Mouse (Mus musculus) layer of hippocampus, adult 2 months (tissue): ENCODE measurements at regions not wholly inside any gene's neighbourhood (a gene's known extent, or its start where the extent isn't known, plus 50 kb on each side); places are given as distances from the start of the nearest gene placed in this dataset.
A peak's percentile ranks its signal among the peaks of the same experiment; 100 is the strongest.
"Not testable (repeated sequence)": the region's sequence is repeated elsewhere in the genome, so short reads cannot be mapped to it uniquely, and the experiment has no call there.

Experiments used
- DNase-seq, 2 experiments: peaks; one replicate each; pipeline ENCODE4 v3.0.0; 2022; ENCODE audit warnings: low spot score in 2 of 2
- H3K27ac ChIP-seq: fragments of 200-600 bp; 2 replicates; pipeline ENCODE4 v1.8.1; 2022
- H3K4me3 ChIP-seq: fragments of 200-600 bp; 2 replicates; pipeline ENCODE4 v1.8.1; 2022; ENCODE audit warnings: mild to moderate bottlenecking
- CTCF ChIP-seq: fragments of 200-600 bp; conservative IDR thresholded peaks from 2 replicates; pipeline ENCODE4 v1.8.1; 2022; ENCODE audit warnings: antibody characterized with exemption, mild to moderate bottlenecking, moderate library complexity

GRCm38 (mm10) chr6:18566934-18567333 is 52.3 kb upstream of the Cttnbp2 start:
- DNase-seq, H3K4me3 ChIP-seq, H3K27ac ChIP-seq: not testable (repeated sequence)

GRCm38 (mm10) chr6:18569221-18569620 is 54.6 kb upstream of the Cttnbp2 start:
- H3K27ac ChIP-seq: no peak overlapping the region
- no peak for DNase-seq
- H3K4me3 ChIP-seq: no peak overlapping the region
- no peak for TF ChIP-seq CTCF

- no peak for TF ChIP-seq CTCF
- H3K4me3 ChIP-seq: no peak overlapping the region
- DNase-seq: no peak
- no peak overlapping the region for H3K27ac ChIP-seq
Measured at GRCm38 (mm10) chr6:18578501-18578900, 63.9 kb upstream of the Cttnbp2 start.

- TF ChIP-seq CTCF: no peak
- Histone ChIP-seq H3K27ac (no peak overlapping the region), H3K4me3 (no peak overlapping the region)
- DNase-seq: no peak
Measured at GRCm38 (mm10) chr6:18589436-18589835, 74.8 kb upstream of the Cttnbp2 start.

GRCm38 (mm10) chr6:18596680-18597079 is 82.0 kb upstream of the Cttnbp2 start:
- no peak overlapping the region for H3K27ac ChIP-seq
- no peak for DNase-seq
- TF ChIP-seq CTCF: no peak
- no peak overlapping the region for H3K4me3 ChIP-seq

- Histone ChIP-seq H3K4me3 (no peak overlapping the region), H3K27ac (no peak overlapping the region)
- DNase-seq: no peak
- no peak for TF ChIP-seq CTCF
Measured at GRCm38 (mm10) chr6:18599626-18600025, 85.0 kb upstream of the Cttnbp2 start.

- no peak for TF ChIP-seq CTCF
- Histone ChIP-seq H3K27ac (no peak overlapping the region), H3K4me3 (no peak overlapping the region)
- DNase-seq: no peak
Measured at GRCm38 (mm10) chr6:18601926-18602325, 87.3 kb upstream of the Cttnbp2 start.

- peak; percentile 19 to 38 for DNase-seq
- no peak overlapping the region for H3K4me3 ChIP-seq
- peak overlapping the region; percentile 84 for H3K27ac ChIP-seq
- TF ChIP-seq CTCF: no peak
Measured at GRCm38 (mm10) chr6:18621372-18622262, 107.0 kb upstream of the Cttnbp2 start.

- Histone ChIP-seq H3K4me3 (no peak overlapping the region), H3K27ac (peak overlapping the region; percentile 23; the same call in 1 of the 2 replicates)
- TF ChIP-seq CTCF: no peak
- no peak for DNase-seq
Measured at GRCm38 (mm10) chr6:18628591-18628990, 113.9 kb upstream of the Cttnbp2 start.

- peak; percentile 51 to 74 for DNase-seq
- Histone ChIP-seq H3K4me3 (no peak overlapping the region), H3K27ac (peak overlapping the region; percentile 87)
- no peak for TF ChIP-seq CTCF
Measured at GRCm38 (mm10) chr6:18633540-18634200, 119.0 kb upstream of the Cttnbp2 start.

- H3K4me3 ChIP-seq: no peak overlapping the region
- peak; percentile 60 to 76 for DNase-seq
- no peak for TF ChIP-seq CTCF
- H3K27ac ChIP-seq: peak overlapping the region; percentile 87
Measured at GRCm38 (mm10) chr6:18639712-18640383, 125.2 kb upstream of the Cttnbp2 start.

GRCm38 (mm10) chr6:18648898-18649591 is 134.4 kb upstream of the Cttnbp2 start:
- TF ChIP-seq CTCF: no peak
- Histone ChIP-seq H3K4me3 (no peak overlapping the region), H3K27ac (peak overlapping the region; percentile 86)
- DNase-seq: peak in 1 of 2 experiments; percentile 26
